Mouse (Mus musculus): ENCODE data around the gene Vwa3a. TPM values are rescaled to one million over a fixed set of nuclear protein-coding genes. Genes with fewer than 3 reads are reported as not detected.

Vwa3a gene
- polyA plus RNA-seq (2012; rRNA removed): 7.0 TPM in 2 replicates

DNA sequence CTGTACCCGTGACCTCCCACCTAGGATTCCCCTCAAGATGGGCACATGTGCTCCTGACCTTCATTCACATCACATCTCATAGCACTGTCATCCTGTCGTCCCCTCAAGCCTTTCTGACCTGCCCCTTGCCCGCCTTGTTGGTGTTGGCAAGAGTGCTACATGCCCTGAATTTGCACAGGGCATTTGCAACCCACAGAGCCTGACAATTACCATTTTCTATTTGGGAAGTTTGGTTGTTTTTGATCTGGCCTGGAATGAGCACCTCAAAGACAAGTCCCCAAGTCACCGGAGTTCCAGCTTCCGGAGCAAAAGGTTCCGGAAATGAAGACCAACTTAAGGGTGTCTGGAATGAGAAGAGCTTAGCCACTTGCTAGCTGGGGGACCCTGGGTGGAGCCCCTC is at the start of gene Vwa3a:
Gene Vwa3a (plus strand): TSS at position 301 of the 400 bp plus-strand sequence.

DNA sequence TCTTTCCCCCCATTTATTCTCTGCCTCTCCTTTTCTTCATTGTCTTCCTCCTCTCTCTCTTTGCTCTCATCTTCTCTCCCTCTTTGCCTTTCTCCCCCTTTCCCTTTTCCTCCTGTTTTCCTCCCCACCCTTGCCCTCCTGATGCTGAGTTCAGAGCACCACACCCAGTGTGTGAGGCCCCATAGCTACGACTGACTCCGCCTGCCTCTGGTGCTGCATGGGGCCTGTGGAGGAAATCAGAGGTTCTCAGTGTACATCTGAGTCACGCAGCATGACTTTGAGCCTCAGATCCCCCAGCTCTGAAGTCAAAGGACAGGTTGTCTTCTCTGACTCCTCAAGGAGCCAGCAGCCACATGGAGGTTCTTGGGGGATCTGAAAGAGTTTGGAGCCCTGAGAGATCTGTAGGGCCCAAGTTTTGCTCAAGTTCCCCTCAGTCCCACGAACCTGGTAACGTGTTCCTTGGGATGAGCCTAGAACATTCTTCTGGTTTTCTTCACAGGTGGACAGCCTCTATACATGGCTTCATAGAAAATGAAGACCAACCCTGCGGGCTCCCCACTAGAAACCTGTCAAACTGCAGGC is 72.8 kb downstream of the Vwa3a start, which contains the start of gene Gm5737:
Gene Gm5737 (plus strand): TSS at position 532 of the 582 bp plus-strand sequence.

DNA sequence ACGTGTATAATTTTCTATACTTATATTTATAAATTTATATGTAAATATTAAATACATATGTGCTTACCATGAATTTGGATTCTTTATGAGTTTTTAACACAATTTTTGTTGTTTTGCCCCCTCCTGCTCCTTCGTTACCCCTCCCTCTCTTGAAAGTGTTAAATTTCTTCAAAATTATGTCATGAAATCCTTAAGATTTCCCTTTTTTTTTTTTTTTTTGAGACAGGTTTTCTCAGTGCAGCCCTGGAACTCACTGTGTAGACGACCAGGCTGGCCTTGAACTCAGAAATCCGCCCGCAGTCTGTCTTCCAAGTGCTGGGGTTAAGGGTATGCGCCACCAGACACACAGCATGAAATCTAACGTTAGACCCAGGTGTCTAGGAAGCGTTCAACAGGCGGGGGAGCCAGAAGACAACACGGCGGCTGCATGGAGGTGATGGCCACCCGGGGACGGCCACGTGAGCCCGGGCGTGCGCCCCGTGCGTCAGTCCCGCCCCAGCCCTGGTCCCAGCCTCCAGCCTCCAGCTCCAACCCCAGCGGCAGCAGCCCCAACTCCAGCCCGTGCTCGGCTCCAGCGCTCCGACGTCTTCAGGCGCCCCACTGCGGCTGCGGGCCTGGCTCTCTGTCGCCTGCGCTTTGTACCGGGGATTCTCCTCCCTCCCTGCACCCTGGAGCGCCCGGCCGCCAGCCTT is 103.4 kb downstream of the Vwa3a start, which contains the start of gene Eef2k:
Gene Eef2k (plus strand): TSS at position 487 of the 692 bp plus-strand sequence.

Other genes with a start within 250 kb of the Vwa3a start
- gene Uqcrc2, start 104.1 kb upstream of the Vwa3a start, polyA plus RNA-seq (2012; rRNA removed): 29.3 and 50.4 TPM in 2 replicates
- gene Pdzd9, start 69.0 kb upstream of the Vwa3a start, polyA plus RNA-seq (2012; rRNA removed): not detected in 2 replicates
- gene Mosmo, start 61.7 kb upstream of the Vwa3a start, polyA plus RNA-seq (2012; rRNA removed): 16.8 and 21.9 TPM in 2 replicates
- gene Gm5737, start 73.0 kb downstream of the Vwa3a start, polyA plus RNA-seq (2012; rRNA removed): 0.67 and 1.1 TPM in 2 replicates
- gene Eef2k, start 103.5 kb downstream of the Vwa3a start, polyA plus RNA-seq (2012; rRNA removed): 48.4 and 59.3 TPM in 2 replicates
- gene Polr3e, start 178.4 kb downstream of the Vwa3a start, polyA plus RNA-seq (2012; rRNA removed): 29.7 and 31.4 TPM in 2 replicates
- gene Cdr2, start 243.0 kb downstream of the Vwa3a start, polyA plus RNA-seq (2012; rRNA removed): 12.5 and 21.6 TPM in 2 replicates
- 0.41 and 0.52 TPM in 2 replicates for gene Mfsd13b, start 243.2 kb downstream of the Vwa3a start, polyA plus RNA-seq (2012; rRNA removed)